Mouse (Mus musculus) small intestine, adult 2 months (tissue): ENCODE results near the gene Zfp622. TPM values are rescaled to one million over a fixed set of nuclear protein-coding genes. Genes with fewer than 3 reads are reported as not detected.

Source experiments
- H3K27ac ChIP-seq: fragments of 200-500 bp; 2 replicates; pipeline ENCODE4 v1.5.1; 2012; ENCODE audit warnings: low read depth, low read length, control low read depth, inconsistent platforms; ENCODE audit not compliant: insufficient read depth
- H3K27me3 ChIP-seq: fragments of 200-500 bp; 2 replicates; pipeline ENCODE4 v1.6.1; 2012; ENCODE audit warnings: mild to moderate bottlenecking, moderate library complexity, low read length, inconsistent platforms; ENCODE audit not compliant: control insufficient read depth, insufficient read depth
- H3K36me3 ChIP-seq: fragments of 200-500 bp; 2 replicates; pipeline ENCODE4 v1.6.1; 2012; ENCODE audit warnings: mild to moderate bottlenecking, low read length, control low read depth, inconsistent platforms; ENCODE audit not compliant: control insufficient read depth, insufficient read depth
- H3K4me1 ChIP-seq: fragments of 200-500 bp; 2 replicates; pipeline ENCODE4 v1.6.1; 2012; ENCODE audit warnings: low read length, inconsistent platforms, mixed read lengths; ENCODE audit not compliant: control insufficient read depth, insufficient read depth, insufficient read length
- H3K4me3 ChIP-seq: fragments of 200-500 bp; 2 replicates; pipeline ENCODE4 v1.5.1; 2012; ENCODE audit warnings: low read depth, mild to moderate bottlenecking, control low read depth, inconsistent platforms, low read length, moderate library complexity
- CTCF ChIP-seq: fragments of 200-500 bp; IDR thresholded peaks from 2 replicates; pipeline ENCODE4 v1.5.1; 2012; ENCODE audit warnings: low read depth, mild to moderate bottlenecking, control low read depth, inconsistent platforms, low read length, moderate library complexity, mixed read lengths; ENCODE audit not compliant: insufficient replicate concordance, insufficient read length; ENCODE audit errors: extremely low read depth
- WGBS: fragments of 180-500 bp; shearing (Covaris S2); methylation state at CpG from one replicate; pipeline ENCODE4 v1.1.7; 2018; 5-methylcytosine and 5-hydroxymethylcytosine counted together
- polyA plus RNA-seq: library from polyadenylated mRNA; depleted of rRNA; stranded (reverse); fragments of >200 nt; gene quantifications from 2 replicates; pipeline ENCODE4 v1.2.3, GENCODE M21; 2012; rRNA removed

Gene Zfp622
- polyA plus RNA-seq, 1 experiment = 30.2 TPM

GRCm38 (mm10) chr15:26041196-26041947 is 57.2 kb downstream of the Zfp622 start:
- H3K4me3 ChIP-seq = no peak overlapping the region
- no peaks in the 10 kb centered on the region for H3K4me1 ChIP-seq
- no peaks in the 10 kb centered on the region for H3K27me3 ChIP-seq
- WGBS = 66% methylated on average over 2 of the region's 2 CpGs
- no peak overlapping the region for H3K27ac ChIP-seq
- TF ChIP-seq CTCF = no peak
- H3K36me3 ChIP-seq = no peaks in the 10 kb centered on the region

Other genes with a start within 250 kb of the Zfp622 start
- 5.3 and 7.5 TPM in 2 replicates for gene Retreg1, start 141.2 kb upstream of the Zfp622 start, polyA plus RNA-seq